Mouse (Mus musculus) ovary, postnatal 14 days (tissue): ENCODE data around the gene Erich6b.

Experiments
- DNase-seq: peaks from one replicate; pipeline ENCODE4 v3.0.0; 2022; ENCODE audit warnings: low spot score

Gene Erich6b

DNA sequence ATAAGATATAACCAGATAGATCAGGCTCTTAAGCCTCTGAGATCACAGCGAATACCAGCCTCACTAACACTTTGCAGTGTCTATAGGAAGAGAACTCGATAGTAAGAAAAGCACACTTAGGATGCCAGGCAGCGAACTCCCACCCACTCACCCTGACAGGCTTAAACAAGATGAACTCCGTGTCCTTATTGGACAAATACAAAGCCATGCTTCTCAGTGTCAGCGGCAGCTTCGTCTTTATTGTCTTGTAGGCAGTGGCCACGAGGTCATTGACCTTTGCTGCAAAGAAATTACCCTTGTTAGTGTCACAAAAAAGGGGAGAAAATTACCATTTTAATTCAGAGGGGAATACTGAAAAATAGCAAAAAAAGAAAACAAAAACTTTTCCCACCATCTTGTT lies 65.7 kb downstream of the Erich6b start:
- no peak for DNase-seq

DNA sequence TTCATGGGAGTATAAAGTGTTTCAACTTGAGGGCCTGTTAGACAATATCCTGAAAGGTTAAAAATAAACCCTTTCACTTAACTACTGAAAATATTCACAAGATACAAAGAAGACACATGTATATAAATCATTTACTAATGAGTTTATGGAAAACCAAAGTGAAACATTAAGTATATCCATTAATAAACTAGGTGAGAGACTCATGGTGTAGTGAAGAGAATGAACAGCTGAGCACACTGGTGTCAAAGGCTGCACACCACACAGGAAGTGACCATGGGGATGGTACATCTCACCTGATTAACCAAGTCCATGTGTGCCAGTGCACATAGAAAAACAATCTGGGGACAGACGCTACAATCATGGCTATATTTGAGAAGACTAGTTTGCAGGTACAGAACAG lies 66.9 kb downstream of the Erich6b start:
- no peak for DNase-seq

DNA sequence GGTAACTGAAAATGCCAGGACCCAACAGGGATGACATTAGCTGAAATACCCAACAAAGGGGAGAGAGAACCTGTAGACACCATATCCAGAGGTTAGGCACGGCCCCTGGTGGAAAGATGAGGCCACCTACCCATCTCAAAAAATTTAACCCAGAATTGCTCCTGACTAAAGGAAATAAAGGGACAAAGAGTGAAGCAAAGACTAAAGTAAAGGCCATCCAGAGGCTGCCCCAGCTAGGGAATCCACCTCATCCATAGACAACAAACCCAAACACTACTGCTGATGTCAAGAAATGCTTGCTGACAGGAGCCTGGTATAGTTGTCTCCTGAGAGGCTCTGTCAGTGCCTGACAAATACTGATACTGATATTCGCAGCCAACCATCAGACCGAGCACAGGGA lies 69.7 kb downstream of the Erich6b start:
- DNase-seq: no peak

DNA sequence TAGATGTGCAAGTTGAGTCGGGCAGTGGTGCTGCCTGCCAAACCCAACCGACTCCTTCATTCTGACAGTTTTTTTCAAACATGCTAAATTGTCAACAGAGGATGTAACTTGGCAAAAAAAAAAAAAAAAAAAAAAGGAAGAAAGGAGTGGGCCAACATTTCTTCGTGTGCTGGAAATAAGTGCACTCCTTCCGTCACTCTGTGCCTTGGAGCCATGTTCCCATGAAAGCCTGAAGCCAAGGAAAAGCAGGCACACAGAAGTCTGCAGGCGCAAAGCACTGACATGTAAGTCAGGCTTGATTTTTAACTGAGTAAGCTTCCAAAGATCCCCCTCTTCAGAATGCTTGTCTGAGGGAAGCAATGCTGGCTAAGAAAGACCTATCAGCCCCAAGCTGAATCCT lies 70.6 kb downstream of the Erich6b start:
- no peak for DNase-seq

DNA sequence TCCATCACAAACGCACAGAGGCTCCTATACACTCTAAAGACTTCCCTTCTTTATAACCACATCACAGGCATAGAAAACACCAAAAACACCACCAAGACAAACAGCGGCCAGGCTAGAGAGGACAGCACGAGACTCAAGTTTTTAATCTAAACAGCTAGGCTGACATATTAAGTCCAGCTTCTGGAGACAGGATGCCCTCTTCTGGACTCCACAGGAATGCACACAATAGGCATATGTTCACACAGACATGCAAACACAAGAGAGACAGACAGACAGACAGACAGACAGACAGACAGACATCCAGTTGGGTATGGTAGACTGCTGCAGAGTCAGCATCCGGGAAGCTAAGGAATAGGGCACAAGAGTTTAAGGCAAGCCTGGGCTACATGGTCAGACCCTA lies 71.6 kb downstream of the Erich6b start:
- no peak for DNase-seq

DNA sequence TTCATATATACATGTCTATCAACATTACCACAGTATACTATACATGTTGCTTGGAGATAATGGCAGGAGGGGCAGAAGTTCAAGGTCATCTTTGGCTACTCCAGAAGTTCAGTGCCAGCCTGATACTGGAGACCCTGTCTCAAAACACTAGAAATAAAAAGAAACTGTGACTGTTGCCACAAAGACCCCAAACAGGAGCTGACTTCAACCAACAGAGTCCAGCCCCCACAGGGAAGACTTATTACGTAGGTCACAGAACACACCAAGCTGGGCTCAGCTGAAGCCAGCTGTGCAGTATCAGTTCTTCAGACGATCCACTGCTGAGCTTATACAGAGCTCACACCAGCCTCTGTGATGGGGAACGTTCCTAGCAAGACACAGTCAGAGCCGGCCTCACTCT lies 74.4 kb downstream of the Erich6b start:
- DNase-seq: no peak
